In the genomic region with DNA sequence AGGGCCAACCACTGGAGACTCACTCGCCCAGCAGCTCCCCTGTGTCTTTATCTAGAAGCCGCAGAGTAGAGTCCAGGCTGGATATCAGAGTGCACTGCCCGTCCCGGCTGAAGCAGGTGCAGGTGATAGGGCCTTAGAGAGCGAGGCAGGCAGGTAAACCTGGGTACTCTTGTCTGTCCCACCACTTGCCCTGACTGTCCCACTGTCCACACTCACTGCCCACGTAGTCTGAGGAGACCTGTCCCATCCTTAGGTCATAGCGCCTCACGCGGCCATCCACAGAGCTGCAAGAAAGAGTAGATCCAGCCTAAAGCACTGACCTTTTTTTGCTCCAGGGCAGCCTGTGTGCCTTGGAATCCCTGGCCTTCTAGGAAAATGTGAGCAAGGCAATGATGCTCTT, we compare ENCODE assay signal across 9 mouse cellular contexts. TPM values are rescaled to one million over a fixed set of nuclear protein-coding genes. Genes with fewer than 3 reads are reported as not detected.
DNase-seq lines count a peak whose midpoint lies in the region; ATAC-seq and TF ChIP-seq lines count a peak whose summit lies in the region.
"Had no signal": no experiment of that assay in that cellular context is flagged by ENCODE, and none has a peak within 500 bp of the region (broad histone marks: within the 10 kb centered on the region; RNA-seq: fewer than 3 reads in every experiment).

No protein-coding gene starts in this region.

- no peak for ATAC-seq in hindbrain, embryonic 11.5 days (ENCODE audit: low FRiP score)
- no peak for ATAC-seq in hindbrain, embryonic 14.5 days (ENCODE audit: low FRiP score)

- H3K4me2 ChIP-seq in hindbrain, embryonic 11.5 days (replicated peaks; ENCODE audit: low read depth, low read length), result no peak overlapping the region
- no peak overlapping the region for H3K4me2 ChIP-seq in hindbrain, embryonic 14.5 days (replicated peaks)

- H3K79me2 ChIP-seq in C2C12 (ENCODE audit: control insufficient read depth, insufficient read depth), result peaks cover 50% of the 10 kb centered on the region

- intact Hi-C loops in left cerebral cortex, postnatal 36 days (cut with DNase I), result loop anchor here (2.0 to 10.0 kb wide), 2 partner anchors 95 to 219 kb away; partner anchors contain the start of genes Orc6 and Vps35

- DNase-seq in hindbrain, embryonic 11.5 days (ENCODE audit: low spot score), result peak; percentile 56
- no peak for DNase-seq in hindbrain, embryonic 14.5 days (ENCODE audit: low spot score)
- DNase-seq in adipocyte (ENCODE audit: low spot score), result peak; percentile 54
- peak; percentile 68 for DNase-seq in kidney, adult 9 months
- no peak for DNase-seq in thymus, postnatal 14 days
- DNase-seq in left cerebral cortex, postnatal 36 days (ENCODE audit: low spot score in 2 of 2), result no peak

- TF ChIP-seq CTCF in C2C12 (IDR thresholded peaks at IDR 0.05; ENCODE audit: control insufficient read depth, insufficient read depth, insufficient read length), result peak; percentile 57
- 0 out of 2 replicates have a peak, but pooled peaks have one; percentile 5 for TF ChIP-seq CTCF in olfactory bulb, adult 2 months (IDR thresholded peaks at IDR 0.05; ENCODE audit: insufficient read depth, low read depth, low read length)

- 77% methylated on average over 9 of the region's 9 CpGs for WGBS in hindbrain, embryonic 11.5 days
- 73% methylated on average over 9 of the region's 9 CpGs for WGBS in hindbrain, embryonic 14.5 days
- 74% methylated on average over 9 of the region's 9 CpGs for WGBS in olfactory bulb, adult 2 months

- H3ac ChIP-seq in C2C12 (ENCODE audit: control insufficient read depth, insufficient read length, low read depth), result no peak overlapping the region

- H3K79me3 ChIP-seq in C2C12 (ENCODE audit: low read depth), result peaks cover 17% of the 10 kb centered on the region

- H3K4me3 ChIP-seq in hindbrain, embryonic 11.5 days (ENCODE audit: low read depth, low read length), result no peak overlapping the region
- H3K4me3 ChIP-seq in hindbrain, embryonic 14.5 days (replicated peaks; ENCODE audit: low read length), result no peak overlapping the region
- no peak overlapping the region for H3K4me3 ChIP-seq in C2C12 (ENCODE audit: insufficient read depth, poor library complexity, severe bottlenecking)
- H3K4me3 ChIP-seq in olfactory bulb, adult 2 months (ENCODE audit: insufficient read depth, low read depth, low read length), result no peak overlapping the region

- H3K36me3 ChIP-seq in hindbrain, embryonic 11.5 days (ENCODE audit: control insufficient read depth, insufficient read depth, low read length), result peaks cover 6% of the 10 kb centered on the region; the same call in 1 of the 2 replicates
- peaks cover 53% of the 10 kb centered on the region for H3K36me3 ChIP-seq in hindbrain, embryonic 14.5 days (replicated peaks; ENCODE audit: control insufficient read depth, insufficient read depth)
- peaks cover 60% of the 10 kb centered on the region for H3K36me3 ChIP-seq in C2C12 (ENCODE audit: control insufficient read depth, insufficient read depth)

- TF ChIP-seq POLR2A in olfactory bulb, adult 2 months (IDR thresholded peaks at IDR 0.05; ENCODE audit: insufficient read depth, low read depth, low read length), result no peak

- H3K9me3 ChIP-seq in hindbrain, embryonic 11.5 days (ENCODE audit: control insufficient read depth, low read length), result no peaks in the 10 kb centered on the region
- H3K9me3 ChIP-seq in hindbrain, embryonic 14.5 days (ENCODE audit: control insufficient read depth, low read length), result no peaks in the 10 kb centered on the region

- no peaks in the 10 kb centered on the region for H3K27me3 ChIP-seq in hindbrain, embryonic 11.5 days (ENCODE audit: control insufficient read depth, insufficient read depth, low read length)
- no peaks in the 10 kb centered on the region for H3K27me3 ChIP-seq in hindbrain, embryonic 14.5 days (ENCODE audit: control insufficient read depth, insufficient read depth, low read length)
- no peaks in the 10 kb centered on the region for H3K27me3 ChIP-seq in C2C12 (ENCODE audit: control insufficient read depth, insufficient read depth, insufficient read length)

- H3K4me1 ChIP-seq in hindbrain, embryonic 11.5 days (replicated peaks; ENCODE audit: control insufficient read depth, insufficient read depth, low read length), result no peaks in the 10 kb centered on the region; the same call in 1 of the 2 replicates
- peaks cover 18% of the 10 kb centered on the region for H3K4me1 ChIP-seq in hindbrain, embryonic 14.5 days (replicated peaks; ENCODE audit: control insufficient read depth, insufficient read depth, low read length)
- peaks cover 16% of the 10 kb centered on the region for H3K4me1 ChIP-seq in olfactory bulb, adult 2 months (ENCODE audit: control insufficient read depth, insufficient read depth, low read length)

- no peak overlapping the region for H3K27ac ChIP-seq in hindbrain, embryonic 11.5 days (ENCODE audit: low read depth, low read length)
- no peak overlapping the region for H3K27ac ChIP-seq in hindbrain, embryonic 14.5 days
- no peak overlapping the region for H3K27ac ChIP-seq in olfactory bulb, adult 2 months (ENCODE audit: insufficient read depth, low read depth, low read length)

- H3K9ac ChIP-seq in hindbrain, embryonic 11.5 days (ENCODE audit: low read depth, low read length), result no peak overlapping the region
- H3K9ac ChIP-seq in hindbrain, embryonic 14.5 days, result no peak overlapping the region

TF ChIP-seq in C2C12, 6 proteins besides CTCF, POLR2A, EP300 and RAD21:
- no peak for TF ChIP-seq USF1 (IDR thresholded peaks at IDR 0.05; ENCODE audit: low read depth)
- no peak for TF ChIP-seq MYOG (IDR thresholded peaks at IDR 0.05; ENCODE audit: control insufficient read depth, extremely low read depth, insufficient read length)
- TF ChIP-seq MAX (IDR thresholded peaks at IDR 0.05), result no peak
- TF ChIP-seq FOSL1 (IDR thresholded peaks at IDR 0.05; ENCODE audit: insufficient read depth, low read length, poor library complexity, severe bottlenecking), result no peak
- TF ChIP-seq CEBPB (IDR thresholded peaks at IDR 0.05; ENCODE audit: low read depth), result no peak
- TF ChIP-seq MYOD1 (IDR thresholded peaks at IDR 0.05; ENCODE audit: control insufficient read depth, insufficient read length, low read depth), result no peak
TF ChIP-seq in C2C12: peak in this region for 0.

RNA-seq across cellular contexts. Expression of gene Dhps, which starts 4.4 kb away (rescaled TPM):
- polyA plus RNA-seq in hindbrain, embryonic 11.5 days (2014; fragmentation: Nextera tagmentation; extraction: Ambion mirVana), result 66.4 and 67.8 TPM in 2 replicates
- polyA plus RNA-seq in hindbrain, embryonic 14.5 days (2014; fragmentation: Nextera tagmentation; extraction: Ambion mirVana), result 105 and 113 TPM in 2 replicates
- 123 TPM for polyA plus RNA-seq in C2C12 (2012; fragmentation: generic; extraction: Trizol)
- polyA plus RNA-seq in olfactory bulb, adult 2 months (2012; ENCODE audit: insufficient read depth, insufficient read length, low replicate concordance, missing spikeins), result not detected in 2 replicates
- total RNA-seq in left cerebral cortex, postnatal 36 days (2021), result 10 to 100 TPM; 64.4 to 68.5 TPM

RNA-seq across cellular contexts. Expression of gene Wdr83os, which starts 4.5 kb away (rescaled TPM):
- 116 and 123 TPM in 2 replicates for polyA plus RNA-seq in hindbrain, embryonic 11.5 days (2014; fragmentation: Nextera tagmentation; extraction: Ambion mirVana)
- polyA plus RNA-seq in hindbrain, embryonic 14.5 days (2014; fragmentation: Nextera tagmentation; extraction: Ambion mirVana), result 119 and 136 TPM in 2 replicates
- 152 TPM for polyA plus RNA-seq in C2C12 (2012; fragmentation: generic; extraction: Trizol)
- not detected in 2 replicates for polyA plus RNA-seq in olfactory bulb, adult 2 months (2012; ENCODE audit: insufficient read depth, insufficient read length, low replicate concordance, missing spikeins)
- total RNA-seq in left cerebral cortex, postnatal 36 days (2021), result 10 to 100 TPM; 48.2 to 54.8 TPM

RNA-seq across cellular contexts. Expression of gene Wdr83, which starts 5.1 kb away (rescaled TPM):
- 52.6 and 55.9 TPM in 2 replicates for polyA plus RNA-seq in hindbrain, embryonic 11.5 days (2014; fragmentation: Nextera tagmentation; extraction: Ambion mirVana)
- 41.2 and 43.9 TPM in 2 replicates for polyA plus RNA-seq in hindbrain, embryonic 14.5 days (2014; fragmentation: Nextera tagmentation; extraction: Ambion mirVana)
- 25.0 TPM for polyA plus RNA-seq in C2C12 (2012; fragmentation: generic; extraction: Trizol)
- not detected in 2 replicates for polyA plus RNA-seq in olfactory bulb, adult 2 months (2012; ENCODE audit: insufficient read depth, insufficient read length, low replicate concordance, missing spikeins)
- total RNA-seq in left cerebral cortex, postnatal 36 days (2021), result 10 to 100 TPM; 26.0 to 28.9 TPM

RNA-seq across cellular contexts. Expression of gene Man2b1, which starts 7.1 kb away (rescaled TPM):
- 16.7 and 16.9 TPM in 2 replicates for polyA plus RNA-seq in hindbrain, embryonic 11.5 days (2014; fragmentation: Nextera tagmentation; extraction: Ambion mirVana)
- 17.3 and 20.1 TPM in 2 replicates for polyA plus RNA-seq in hindbrain, embryonic 14.5 days (2014; fragmentation: Nextera tagmentation; extraction: Ambion mirVana)
- 9.8 TPM for polyA plus RNA-seq in C2C12 (2012; fragmentation: generic; extraction: Trizol)
- polyA plus RNA-seq in olfactory bulb, adult 2 months (2012; ENCODE audit: insufficient read depth, insufficient read length, low replicate concordance, missing spikeins), result 98.2 TPM in 1 of 2 replicates, not detected in the other
- total RNA-seq in left cerebral cortex, postnatal 36 days (2021), result 10 to 100 TPM; 36.6 to 38.2 TPM

RNA-seq across cellular contexts. Expression of gene Gm5741, which starts 8.2 kb away (rescaled TPM):
- polyA plus RNA-seq in hindbrain, embryonic 11.5 days (2014; fragmentation: Nextera tagmentation; extraction: Ambion mirVana), result not detected in 2 replicates
- 1.4 TPM in 1 of 2 replicates, not detected in the other for polyA plus RNA-seq in hindbrain, embryonic 14.5 days (2014; fragmentation: Nextera tagmentation; extraction: Ambion mirVana)
- polyA plus RNA-seq in C2C12 (2012; fragmentation: generic; extraction: Trizol), result not detected
- polyA plus RNA-seq in olfactory bulb, adult 2 months (2012; ENCODE audit: insufficient read depth, insufficient read length, low replicate concordance, missing spikeins), result not detected in 2 replicates
- total RNA-seq in left cerebral cortex, postnatal 36 days (2021), result not detected
- total RNA-seq: left cerebral cortex, postnatal 10 days had no signal

Comparison
In these comparisons a context has a peak if more than half of its experiments do, and no peak if none do; other contexts are left out.
1. DNase-seq: peak in hindbrain, embryonic 11.5 days (single experiment), adipocyte (single experiment) and kidney, adult 9 months (single experiment); none in hindbrain, embryonic 14.5 days (single experiment), thymus, postnatal 14 days (single experiment) and left cerebral cortex, postnatal 36 days (0 of 2).
2. RNA of gene Dhps, which starts 4.4 kb away (polyA plus RNA-seq): 123 TPM in C2C12 (single experiment), 105 to 113 TPM in hindbrain, embryonic 14.5 days and 66.4 to 67.8 TPM in hindbrain, embryonic 11.5 days; not detected in olfactory bulb, adult 2 months; every median in the first group is over 10 times any median in the second.
3. RNA of gene Wdr83, which starts 5.1 kb away (polyA plus RNA-seq): 52.6 to 55.9 TPM in hindbrain, embryonic 11.5 days, 41.2 to 43.9 TPM in hindbrain, embryonic 14.5 days and 25.0 TPM in C2C12 (single experiment); not detected in olfactory bulb, adult 2 months; every median in the first group is over 10 times any median in the second.